Mouse (Mus musculus): ENCODE results near the gene Cdca7. TPM values are rescaled to one million over a fixed set of nuclear protein-coding genes. Genes with fewer than 3 reads are reported as not detected.

Cdca7 gene
- total and polyA plus RNA-seq, 2 experiments from 2014 or later, result 7.7 to 14.9 TPM

DNA sequence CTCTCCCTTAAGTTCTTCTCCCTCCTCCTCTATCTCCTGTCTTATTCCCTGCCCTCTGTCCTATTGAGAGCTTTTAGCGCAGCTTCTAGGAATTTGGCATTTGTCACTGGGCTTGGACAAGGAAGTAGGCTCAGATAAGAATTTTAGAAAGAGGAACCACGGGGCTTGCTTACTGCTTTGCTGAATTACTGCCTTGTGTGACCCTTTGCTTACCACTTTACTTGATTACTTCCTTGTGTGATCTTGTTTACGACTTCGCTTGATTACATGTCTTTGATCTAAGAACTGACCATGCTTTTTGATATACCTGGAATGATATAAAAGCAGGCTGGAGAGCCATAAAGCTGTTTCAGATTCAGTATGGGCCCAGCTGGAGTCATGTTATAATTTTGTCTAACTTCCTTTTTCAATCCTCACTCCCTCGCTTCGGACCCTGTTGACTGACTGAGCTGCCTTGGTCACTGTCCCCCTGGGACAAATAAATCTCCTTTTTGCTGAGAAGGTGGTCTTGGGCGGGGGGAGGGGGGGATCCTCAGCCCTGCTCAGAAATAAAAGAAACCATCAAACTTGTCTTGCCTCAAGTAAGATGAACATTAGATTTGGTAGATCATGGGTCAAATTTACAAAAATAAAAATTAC lies 11.5 kb upstream of the Cdca7 start:
- Histone ChIP-seq H3K4me1 (ENCODE audit: control insufficient read depth, insufficient read depth) (0 out of 2 replicates have a peak, but pooled peaks cover 4% of the 10 kb centered on the region), H3K4me2 (ENCODE audit: low read depth, low read length) (no peak overlapping the region), H3K9me3 (replicated peaks; ENCODE audit: control insufficient read depth, low read length) (no peaks in the 10 kb centered on the region), H3K4me3 (ENCODE audit: low read depth, low read length) (no peak overlapping the region), H3K36me3 (replicated peaks; ENCODE audit: control insufficient read depth, insufficient read depth, low read length) (no peaks in the 10 kb centered on the region), H3K27ac (ENCODE audit: low read depth) (no peak overlapping the region), H3K9ac (replicated peaks; ENCODE audit: low read depth, low read length) (no peak overlapping the region), H3K27me3 (ENCODE audit: control insufficient read depth, insufficient read depth, low read length) (no peaks in the 10 kb centered on the region)
- DNase-seq (ENCODE audit: low spot score) (no peak), ATAC-seq (ENCODE audit: insufficient read depth, low read depth) (no peak)
- 55% methylated on average over 7 of the region's 7 CpGs for WGBS
- TF ChIP-seq EP300 (IDR thresholded peaks at IDR 0.05; ENCODE audit: low read depth) (no peak), CTCF (IDR thresholded peaks at IDR 0.05; ENCODE audit: low read depth) (no peak)

DNA sequence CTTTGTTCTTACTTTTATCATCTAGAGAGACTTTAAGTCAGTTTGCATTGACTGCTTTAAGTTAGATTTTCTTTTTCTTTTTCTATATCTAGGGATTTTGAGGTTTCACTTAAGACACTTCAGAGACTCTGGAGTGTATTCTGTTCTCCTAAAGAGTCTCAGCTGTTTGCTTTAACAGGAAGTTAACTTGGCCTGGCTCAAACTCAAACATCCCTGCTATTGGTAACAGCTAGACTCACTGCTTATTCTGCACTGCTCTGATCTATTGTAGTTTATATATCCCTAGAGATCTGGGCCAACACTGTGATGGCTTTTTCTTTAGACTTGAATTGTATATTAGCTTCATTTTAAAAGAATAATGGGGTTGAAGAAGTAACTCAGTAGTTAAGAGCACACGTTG lies 8.4 kb upstream of the Cdca7 start:
- Histone ChIP-seq H3K27me3 (ENCODE audit: control insufficient read depth, insufficient read depth, low read length) (no peaks in the 10 kb centered on the region), H3K27ac (ENCODE audit: low read depth) (no peak overlapping the region), H3K4me1 (ENCODE audit: control insufficient read depth, insufficient read depth) (0 out of 2 replicates have a peak, but pooled peaks cover 4% of the 10 kb centered on the region), H3K9me3 (replicated peaks; ENCODE audit: control insufficient read depth, low read length) (no peaks in the 10 kb centered on the region), H3K4me3 (ENCODE audit: low read depth, low read length) (no peak overlapping the region), H3K36me3 (replicated peaks; ENCODE audit: control insufficient read depth, insufficient read depth, low read length) (no peaks in the 10 kb centered on the region), H3K4me2 (ENCODE audit: low read depth, low read length) (no peak overlapping the region), H3K9ac (replicated peaks; ENCODE audit: low read depth, low read length) (no peak overlapping the region)
- no peak for TF ChIP-seq CTCF (IDR thresholded peaks at IDR 0.05; ENCODE audit: low read depth)
- no peak for TF ChIP-seq EP300 (IDR thresholded peaks at IDR 0.05; ENCODE audit: low read depth)
- ATAC-seq (ENCODE audit: insufficient read depth, low read depth) (no peak), DNase-seq (ENCODE audit: low spot score) (no peak)
- WGBS, result 83% methylated on average over 1 of the region's 1 CpGs

DNA sequence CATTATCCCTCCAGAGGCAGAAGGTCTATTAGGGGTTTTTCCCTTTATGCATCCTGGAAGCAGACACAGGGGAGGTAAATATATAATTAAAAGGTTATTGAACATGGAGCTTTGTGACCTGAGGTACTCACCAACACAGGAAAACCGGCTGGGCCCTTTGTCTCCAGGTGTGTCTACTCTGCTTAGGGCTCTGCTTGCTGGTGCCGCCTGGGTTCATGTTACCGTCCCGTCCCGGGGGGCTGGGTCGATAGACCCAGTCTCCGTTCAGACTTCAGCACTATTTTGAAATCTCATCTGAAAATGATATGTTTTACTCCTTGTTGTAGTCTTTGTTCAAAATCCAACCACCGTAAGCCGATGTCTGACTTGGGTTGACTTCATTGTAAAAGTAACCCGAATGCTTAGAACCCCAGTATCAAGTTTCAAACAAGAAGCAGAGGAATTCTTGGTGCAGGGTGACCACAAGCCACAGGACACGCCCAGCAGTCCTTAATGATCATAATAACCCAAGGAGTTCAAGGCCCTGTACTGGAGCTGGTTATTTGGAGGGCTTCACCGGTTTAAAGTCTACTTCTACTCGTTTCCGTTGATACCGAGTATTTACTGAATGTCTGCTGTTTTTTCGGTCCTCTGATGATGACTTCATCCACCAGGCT lies 4.4 kb upstream of the Cdca7 start:
- H3K27ac ChIP-seq (ENCODE audit: low read depth), result no peak overlapping the region
- TF ChIP-seq EP300 (IDR thresholded peaks at IDR 0.05; ENCODE audit: low read depth) (no peak), CTCF (IDR thresholded peaks at IDR 0.05; ENCODE audit: low read depth) (no peak)
- H3K4me2 ChIP-seq (ENCODE audit: low read depth, low read length), result no peak overlapping the region
- H3K4me1 ChIP-seq (ENCODE audit: control insufficient read depth, insufficient read depth), result peaks cover 4% of the 10 kb centered on the region; the same call in 1 of the 2 replicates
- 80% methylated on average over 16 of the region's 16 CpGs for WGBS
- no peak overlapping the region for H3K9ac ChIP-seq (replicated peaks; ENCODE audit: low read depth, low read length)
- no peak overlapping the region for H3K4me3 ChIP-seq (ENCODE audit: low read depth, low read length)
- no peaks in the 10 kb centered on the region for H3K9me3 ChIP-seq (replicated peaks; ENCODE audit: control insufficient read depth, low read length)
- H3K27me3 ChIP-seq (ENCODE audit: control insufficient read depth, insufficient read depth, low read length), result no peaks in the 10 kb centered on the region
- ATAC-seq (ENCODE audit: insufficient read depth, low read depth) (no peak), DNase-seq (ENCODE audit: low spot score) (no peak)
- H3K36me3 ChIP-seq (replicated peaks; ENCODE audit: control insufficient read depth, insufficient read depth, low read length), result no peaks in the 10 kb centered on the region

DNA sequence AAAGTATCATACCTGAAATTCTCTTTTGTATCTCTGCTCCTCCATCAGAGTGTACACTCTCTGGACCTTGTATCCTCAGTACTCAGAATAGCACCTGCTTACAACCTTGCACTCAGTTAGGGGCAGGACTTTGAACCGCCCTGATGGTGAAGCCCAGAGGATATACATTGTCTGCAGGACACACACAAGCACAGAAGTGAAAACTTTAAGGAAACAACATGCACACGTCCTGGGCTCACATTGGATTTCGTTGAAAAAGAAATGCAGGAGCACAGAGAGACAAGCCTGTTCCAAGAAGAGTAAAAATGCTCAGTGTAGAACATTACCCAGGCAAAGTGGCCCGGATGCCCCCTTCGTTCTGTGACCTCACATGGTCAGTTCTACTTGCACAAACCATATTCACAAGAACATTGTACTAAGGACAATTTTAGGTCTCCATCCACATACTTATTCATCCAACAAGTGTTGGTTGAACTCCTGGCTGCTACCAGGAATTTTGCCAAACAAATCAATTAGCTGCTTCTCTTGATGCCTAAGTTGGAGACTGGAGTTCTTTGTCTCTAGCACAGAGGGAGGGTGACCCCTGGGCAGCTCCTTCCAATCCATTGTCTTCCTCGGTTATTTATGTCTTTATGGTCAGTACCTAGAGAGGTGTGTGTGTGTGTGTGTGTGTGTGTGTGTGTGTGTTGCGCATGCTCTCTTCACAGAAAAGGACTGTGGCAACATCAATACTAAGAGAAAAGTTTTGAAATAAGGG lies 1.2 kb upstream of the Cdca7 start:
- ATAC-seq (ENCODE audit: insufficient read depth, low read depth) (no peak), DNase-seq (ENCODE audit: low spot score) (no peak)
- 53% methylated on average over 7 of the region's 7 CpGs for WGBS
- no peak overlapping the region for H3K9ac ChIP-seq (replicated peaks; ENCODE audit: low read depth, low read length)
- peaks cover 15% of the 10 kb centered on the region for H3K4me1 ChIP-seq (ENCODE audit: control insufficient read depth, insufficient read depth)
- no peaks in the 10 kb centered on the region for H3K9me3 ChIP-seq (replicated peaks; ENCODE audit: control insufficient read depth, low read length)
- no peaks in the 10 kb centered on the region for H3K27me3 ChIP-seq (ENCODE audit: control insufficient read depth, insufficient read depth, low read length)
- peak overlapping the region; percentile 96 for H3K4me2 ChIP-seq (ENCODE audit: low read depth, low read length)
- TF ChIP-seq CTCF (IDR thresholded peaks at IDR 0.05; ENCODE audit: low read depth) (no peak), EP300 (IDR thresholded peaks at IDR 0.05; ENCODE audit: low read depth) (no peak)
- no peak overlapping the region for H3K27ac ChIP-seq (ENCODE audit: low read depth)
- no peaks in the 10 kb centered on the region; the same call in 1 of the 2 replicates for H3K36me3 ChIP-seq (replicated peaks; ENCODE audit: control insufficient read depth, insufficient read depth, low read length)
- no peak overlapping the region for H3K4me3 ChIP-seq (ENCODE audit: low read depth, low read length)

DNA sequence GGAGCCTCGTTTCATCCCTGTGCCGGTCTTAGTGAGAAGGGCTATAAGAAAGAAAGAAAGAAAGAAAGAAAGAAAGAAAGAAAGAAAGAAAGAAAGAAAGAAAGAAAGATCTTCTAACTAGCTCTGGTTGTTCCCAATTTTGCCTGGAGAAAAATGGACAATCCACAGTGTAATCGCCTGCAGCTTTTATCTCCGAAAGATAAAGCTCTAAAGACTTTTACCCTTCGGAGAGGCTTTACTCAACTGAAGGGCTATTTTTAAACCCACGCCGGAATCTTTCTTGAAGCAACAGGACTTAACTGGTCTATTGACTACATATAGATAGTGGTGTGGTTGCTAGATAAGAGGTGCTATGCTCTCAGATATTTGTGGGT lies 549 bp upstream of the Cdca7 start:
- TF ChIP-seq CTCF (IDR thresholded peaks at IDR 0.05; ENCODE audit: low read depth), result no peak
- no peak for TF ChIP-seq EP300 (IDR thresholded peaks at IDR 0.05; ENCODE audit: low read depth)
- WGBS, result 0% methylated on average over 7 of the region's 7 CpGs
- Histone ChIP-seq H3K9me3 (replicated peaks; ENCODE audit: control insufficient read depth, low read length) (no peaks in the 10 kb centered on the region), H3K27me3 (ENCODE audit: control insufficient read depth, insufficient read depth, low read length) (no peaks in the 10 kb centered on the region), H3K36me3 (replicated peaks; ENCODE audit: control insufficient read depth, insufficient read depth, low read length) (peaks cover 5% of the 10 kb centered on the region), H3K4me1 (ENCODE audit: control insufficient read depth, insufficient read depth) (peaks cover 15% of the 10 kb centered on the region), H3K4me3 (ENCODE audit: low read depth, low read length) (peak overlapping the region; percentile 78), H3K9ac (replicated peaks; ENCODE audit: low read depth, low read length) (peak overlapping the region; percentile 64), H3K27ac (ENCODE audit: low read depth) (peak overlapping the region; percentile 92), H3K4me2 (ENCODE audit: low read depth, low read length) (peak overlapping the region; percentile 96)
- DNase-seq (ENCODE audit: low spot score), result no peak
- no peak for ATAC-seq (ENCODE audit: insufficient read depth, low read depth)

Data from heart, postnatal 0 days (tissue).